Mouse (Mus musculus): Measurements from ENCODE around the gene Gnb3.

DNA sequence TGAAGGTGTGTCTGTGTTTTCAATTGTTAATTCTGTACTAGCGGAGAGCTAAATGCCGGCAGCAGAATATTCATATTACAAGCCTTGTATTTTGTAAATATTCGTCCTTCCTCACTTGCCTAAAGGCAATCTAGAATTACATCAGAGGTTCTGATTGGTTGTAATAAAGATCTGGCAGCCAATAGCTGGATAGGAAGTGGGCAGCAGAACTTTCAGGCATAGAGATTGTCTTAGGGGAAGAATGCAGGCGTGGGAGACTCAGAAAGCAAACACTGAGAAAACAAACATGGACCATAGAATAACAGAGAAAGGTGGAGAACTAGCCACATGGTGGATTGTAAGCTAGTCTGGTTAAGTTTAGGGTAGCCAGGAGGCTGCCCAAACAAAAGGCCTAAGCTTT lies 50.0 kb downstream of the Gnb3 start:
- TF ChIP-seq POLR2A (IDR thresholded peaks at IDR 0.05; ENCODE audit: low read depth, low read length): no peak
- TF ChIP-seq CTCF (conservative IDR thresholded peaks at IDR 0.05; ENCODE audit: insufficient read depth, insufficient read length, low read depth, low read length): no peak

Measured in kidney, adult 2 months (tissue).